In the genomic region with DNA sequence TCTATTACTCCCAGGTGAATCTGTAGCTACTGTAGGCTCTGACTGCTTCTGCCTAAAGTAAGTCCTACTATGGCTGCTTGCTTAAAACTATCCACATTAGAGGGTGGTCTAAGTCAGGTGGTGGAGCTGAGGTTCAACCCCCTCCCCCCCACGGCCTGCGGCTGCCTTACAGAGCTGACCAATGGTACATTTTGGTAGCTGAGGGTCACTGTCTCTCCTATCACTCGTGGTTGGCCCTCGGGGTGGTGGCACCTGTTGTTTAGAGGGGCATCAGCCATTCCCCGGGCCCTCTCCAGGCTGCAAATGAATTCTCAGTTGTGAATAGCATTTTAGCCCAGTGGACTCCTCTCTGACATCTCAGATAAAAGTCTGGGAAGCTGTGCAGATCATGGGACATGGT, we compare ENCODE assay signal across 20 mouse cellular contexts. TPM values are rescaled to one million over a fixed set of nuclear protein-coding genes. Genes with fewer than 3 reads are reported as not detected.
DNase-seq lines count a peak whose midpoint lies in the region; ATAC-seq and TF ChIP-seq lines count a peak whose summit lies in the region.
"Had no signal": no experiment of that assay in that cellular context is flagged by ENCODE, and none has a peak within 500 bp of the region (broad histone marks: within the 10 kb centered on the region; RNA-seq: fewer than 3 reads in every experiment).

No protein-coding gene starts in this region.

- peaks cover 87% of the 10 kb centered on the region for H3K36me3 ChIP-seq in heart, embryonic 10.5 days
- H3K36me3 ChIP-seq in stomach, postnatal 0 days (ENCODE audit: control insufficient read depth, insufficient read depth, low read length), result peaks cover 20% of the 10 kb centered on the region

- DNase-seq in heart, adult 11 months, result peak; percentile 84
- DNase-seq in heart, embryonic 10.5 days (ENCODE audit: low spot score), result no peak
- DNase-seq in stomach, postnatal 0 days (ENCODE audit: low spot score), result peak; percentile 8
- no peak for DNase-seq in left cerebral cortex, postnatal 14 days (ENCODE audit: low spot score in 2 of 2)
- DNase-seq: adrenal gland, adult 2 months; adrenal gland, adult 8-10 months; adrenal gland, postnatal 10 days; adrenal gland, postnatal 14 days; adrenal gland, postnatal 25 days; adrenal gland, postnatal 36 days; B cell, adult 2 months; cerebellum, adult 11 months; cerebellum, adult 11-12 months; cerebellum, adult 18-20 months had no signal

- H3K9me3 ChIP-seq in heart, embryonic 10.5 days, result no peaks in the 10 kb centered on the region
- no peaks in the 10 kb centered on the region for H3K9me3 ChIP-seq in stomach, postnatal 0 days (ENCODE audit: control insufficient read depth, low read length)
- H3K9me3 ChIP-seq: G1E had no signal

- no peak for ATAC-seq in stomach, postnatal 0 days (ENCODE audit: low FRiP score, low TSS enrichment)
- ATAC-seq: activated CD4-positive, CD25-positive, alpha-beta regulatory T cell, adult 4 months; CD4-positive, CD25-positive, alpha-beta regulatory T cell, adult 4 months; Patski had no signal

- no peak for TF ChIP-seq CTCF in stomach, postnatal 0 days (IDR thresholded peaks at IDR 0.05; ENCODE audit: low read depth)

- 79% methylated on average over 5 of the region's 5 CpGs for WGBS in heart, embryonic 10.5 days
- WGBS in stomach, postnatal 0 days, result 93% methylated on average over 5 of the region's 5 CpGs

- intact Hi-C loops in left cerebral cortex, postnatal 14 days (cut with DNase I), result no loop called here

- H3K9ac ChIP-seq in stomach, postnatal 0 days (ENCODE audit: low read length), result no peak overlapping the region

- H3K4me1 ChIP-seq in heart, embryonic 10.5 days, result peaks cover 13% of the 10 kb centered on the region; the same call in 1 of the 2 replicates
- H3K4me1 ChIP-seq in stomach, postnatal 0 days (replicated peaks; ENCODE audit: control insufficient read depth, insufficient read depth), result no peaks in the 10 kb centered on the region

- H3K27me3 ChIP-seq in heart, embryonic 10.5 days (ENCODE audit: insufficient read depth, poor library complexity, severe bottlenecking), result no peaks in the 10 kb centered on the region
- no peaks in the 10 kb centered on the region for H3K27me3 ChIP-seq in stomach, postnatal 0 days (ENCODE audit: control insufficient read depth, insufficient read depth, low read length)
- H3K27me3 ChIP-seq: CH12.LX, Patski had no signal

- TF ChIP-seq EP300 in stomach, postnatal 0 days (optimal IDR thresholded peaks at IDR 0.05), result no peak

- H3K27ac ChIP-seq in heart, embryonic 10.5 days, result no peak overlapping the region
- H3K27ac ChIP-seq in stomach, postnatal 0 days (replicated peaks), result no peak overlapping the region

- H3K4me3 ChIP-seq in heart, embryonic 10.5 days, result no peak overlapping the region
- no peak overlapping the region for H3K4me3 ChIP-seq in stomach, postnatal 0 days (ENCODE audit: low read depth, low read length)

- H3K4me2 ChIP-seq in stomach, postnatal 0 days (replicated peaks; ENCODE audit: low read depth), result no peak overlapping the region

RNA-seq across cellular contexts. Expression of gene Sec24b, which starts 32.6 kb away (rescaled TPM):
- polyA plus RNA-seq in heart, embryonic 10.5 days (2016; fragmentation: Nextera tagmentation; extraction: Ambion mirVana), result 33.6 and 34.9 TPM in 2 replicates
- polyA plus RNA-seq in stomach, postnatal 0 days (2015; fragmentation: Nextera tagmentation; extraction: Ambion mirVana), result 10.9 and 12.7 TPM in 2 replicates
- total RNA-seq in left cerebral cortex, postnatal 14 days (2021), result 10 to 100 TPM; 54.1 to 61.9 TPM

RNA-seq across cellular contexts. Expression of gene Mcub, which starts 58.7 kb away (rescaled TPM):
- 3.9 and 6.0 TPM in 2 replicates for polyA plus RNA-seq in heart, embryonic 10.5 days (2016; fragmentation: Nextera tagmentation; extraction: Ambion mirVana)
- polyA plus RNA-seq in stomach, postnatal 0 days (2015; fragmentation: Nextera tagmentation; extraction: Ambion mirVana), result 8.0 and 8.7 TPM in 2 replicates
- under 1 TPM; 0.62 to 0.93 TPM for total RNA-seq in left cerebral cortex, postnatal 14 days (2021)
- total RNA-seq: G1E, MEL had no signal
- polyA plus RNA-seq: G1E had no signal

Comparison
In these comparisons a context has a peak if more than half of its experiments do, and no peak if none do; other contexts are left out.
1. DNase-seq: peak in heart, adult 11 months (single experiment) and stomach, postnatal 0 days (single experiment); none in heart, embryonic 10.5 days (single experiment) and left cerebral cortex, postnatal 14 days (0 of 2).